Mouse (Mus musculus) kidney, embryonic 15.5 days (tissue): ENCODE data around the gene Vwa3a. TPM values are rescaled to one million over a fixed set of nuclear protein-coding genes. Genes with fewer than 3 reads are reported as not detected.

Experiments used
- ATAC-seq: fragments of 200-750 bp; cut with Nextera tagmentation; replicated peaks from 2 replicates; pipeline ENCODE4 v1.8.0; 2017; ENCODE audit warnings: moderate TSS enrichment; ENCODE audit not compliant: low FRiP score
- H3K27ac ChIP-seq: fragments of 300-500 bp; sonication (generic); 2 replicates; pipeline ENCODE4 v1.5.1; 2015; ENCODE audit warnings: mild to moderate bottlenecking, inconsistent platforms
- H3K27me3 ChIP-seq: fragments of 300-500 bp; sonication (generic); 2 replicates; pipeline ENCODE4 v1.6.1; 2015; ENCODE audit warnings: inconsistent platforms
- H3K36me3 ChIP-seq: fragments of 300-500 bp; sonication (generic); 2 replicates; pipeline ENCODE4 v1.6.1; 2015; ENCODE audit warnings: inconsistent platforms
- H3K4me1 ChIP-seq: fragments of 300-500 bp; sonication (generic); 2 replicates; pipeline ENCODE4 v1.6.1; 2015; ENCODE audit warnings: inconsistent platforms
- H3K4me2 ChIP-seq: fragments of 300-500 bp; sonication (generic); 2 replicates; pipeline ENCODE4 v1.6.1; 2015; ENCODE audit warnings: moderate library complexity, mild to moderate bottlenecking, inconsistent platforms
- H3K4me3 ChIP-seq: fragments of 300-500 bp; sonication (generic); replicated peaks from 2 replicates; pipeline ENCODE4 v1.5.1; 2015; ENCODE audit warnings: mild to moderate bottlenecking, inconsistent platforms
- H3K9ac ChIP-seq: fragments of 300-500 bp; sonication (generic); 2 replicates; pipeline ENCODE4 v1.6.1; 2015; ENCODE audit warnings: mild to moderate bottlenecking, inconsistent platforms
- H3K9me3 ChIP-seq: fragments of 300-500 bp; sonication (generic); replicated peaks from 2 replicates; pipeline ENCODE4 v1.6.1; 2016; ENCODE audit warnings: inconsistent platforms
- WGBS: fragments of 180-500 bp; shearing (Covaris S2); methylation state at CpG from one replicate; pipeline ENCODE4 v1.1.7; 2015; ENCODE audit warnings: mixed read lengths; 5-methylcytosine and 5-hydroxymethylcytosine counted together
- polyA plus RNA-seq: library from polyadenylated mRNA; unstranded; fragments of >200 nt; fragmentation: Nextera tagmentation; extraction: Ambion mirVana; gene quantifications from 2 replicates; pipeline ENCODE4 v1.2.1, GENCODE M21; 2015

Gene Vwa3a
- polyA plus RNA-seq, 1 experiment from 2014 or later, result 0.17 TPM

- H3K9me3 ChIP-seq, result no peaks in the 10 kb centered on the region
- no peaks in the 10 kb centered on the region for H3K4me1 ChIP-seq
- no peak overlapping the region for H3K9ac ChIP-seq
- H3K4me3 ChIP-seq, result no peak overlapping the region
- no peak overlapping the region for H3K27ac ChIP-seq
- no peaks in the 10 kb centered on the region for H3K36me3 ChIP-seq
- no peak for ATAC-seq
- no peak overlapping the region for H3K4me2 ChIP-seq
- no peaks in the 10 kb centered on the region for H3K27me3 ChIP-seq
Measured at GRCm38 (mm10) chr7:120751330-120751729, 12.2 kb downstream of the Vwa3a start.

- H3K9ac ChIP-seq, result no peak overlapping the region
- H3K27ac ChIP-seq, result no peak overlapping the region
- no peaks in the 10 kb centered on the region for H3K36me3 ChIP-seq
- H3K4me3 ChIP-seq, result no peak overlapping the region
- H3K27me3 ChIP-seq, result no peaks in the 10 kb centered on the region
- no peaks in the 10 kb centered on the region for H3K4me1 ChIP-seq
- 84% methylated on average over 7 of the region's 7 CpGs for WGBS
- H3K9me3 ChIP-seq, result no peaks in the 10 kb centered on the region
- ATAC-seq, result no peak
- H3K4me2 ChIP-seq, result no peak overlapping the region
Measured at GRCm38 (mm10) chr7:120751906-120752305, 12.8 kb downstream of the Vwa3a start.

- Histone ChIP-seq H3K4me2 (no peak overlapping the region), H3K4me1 (no peaks in the 10 kb centered on the region), H3K36me3 (no peaks in the 10 kb centered on the region), H3K9ac (no peak overlapping the region), H3K27me3 (no peaks in the 10 kb centered on the region), H3K9me3 (no peaks in the 10 kb centered on the region), H3K4me3 (no peak overlapping the region), H3K27ac (no peak overlapping the region)
- 6% methylated on average over 5 of the region's 5 CpGs for WGBS
- ATAC-seq, result peak; percentile 73; the same call in 1 of the 2 replicates
Measured at GRCm38 (mm10) chr7:120754671-120755070, 15.6 kb downstream of the Vwa3a start.

- no peaks in the 10 kb centered on the region for H3K4me1 ChIP-seq
- no peaks in the 10 kb centered on the region for H3K27me3 ChIP-seq
- no peak for ATAC-seq
- no peaks in the 10 kb centered on the region for H3K36me3 ChIP-seq
- no peak overlapping the region for H3K4me3 ChIP-seq
- H3K27ac ChIP-seq, result no peak overlapping the region
- H3K9me3 ChIP-seq, result no peaks in the 10 kb centered on the region
- WGBS, result 0% methylated on average over 1 of the region's 1 CpGs
- no peak overlapping the region for H3K4me2 ChIP-seq
- no peak overlapping the region for H3K9ac ChIP-seq
Measured at GRCm38 (mm10) chr7:120767369-120767768, 28.3 kb downstream of the Vwa3a start.

GRCm38 (mm10) chr7:120771389-120771788, 32.3 kb downstream of the Vwa3a start:
- Histone ChIP-seq H3K4me2 (no peak overlapping the region), H3K36me3 (no peaks in the 10 kb centered on the region), H3K27me3 (no peaks in the 10 kb centered on the region), H3K9ac (no peak overlapping the region), H3K27ac (no peak overlapping the region), H3K9me3 (no peaks in the 10 kb centered on the region), H3K4me1 (no peaks in the 10 kb centered on the region), H3K4me3 (no peak overlapping the region)
- 42% methylated on average over 1 of the region's 1 CpGs for WGBS
- ATAC-seq, result no peak

- Histone ChIP-seq H3K27ac (no peak overlapping the region), H3K9ac (no peak overlapping the region), H3K4me1 (no peaks in the 10 kb centered on the region), H3K36me3 (no peaks in the 10 kb centered on the region), H3K27me3 (no peaks in the 10 kb centered on the region), H3K4me3 (no peak overlapping the region), H3K4me2 (no peak overlapping the region), H3K9me3 (no peaks in the 10 kb centered on the region)
- ATAC-seq, result no peak
- 78% methylated on average over 2 of the region's 2 CpGs for WGBS
Measured at GRCm38 (mm10) chr7:120778012-120778411, 38.9 kb downstream of the Vwa3a start.

- Histone ChIP-seq H3K4me1 (no peaks in the 10 kb centered on the region), H3K4me2 (no peak overlapping the region), H3K4me3 (no peak overlapping the region), H3K27ac (no peak overlapping the region), H3K9ac (no peak overlapping the region), H3K9me3 (no peaks in the 10 kb centered on the region), H3K36me3 (no peaks in the 10 kb centered on the region), H3K27me3 (no peaks in the 10 kb centered on the region)
- no peak for ATAC-seq
- WGBS, result 50% methylated on average over 4 of the region's 4 CpGs
Measured at GRCm38 (mm10) chr7:120795544-120795943, 56.4 kb downstream of the Vwa3a start.

GRCm38 (mm10) chr7:120796369-120796768, 57.3 kb downstream of the Vwa3a start:
- ATAC-seq, result no peak
- 72% methylated on average over 3 of the region's 3 CpGs for WGBS
- no peak overlapping the region for H3K9ac ChIP-seq
- no peak overlapping the region for H3K4me3 ChIP-seq
- H3K27ac ChIP-seq, result no peak overlapping the region
- H3K27me3 ChIP-seq, result no peaks in the 10 kb centered on the region
- H3K4me2 ChIP-seq, result no peak overlapping the region
- no peaks in the 10 kb centered on the region for H3K36me3 ChIP-seq
- H3K4me1 ChIP-seq, result no peaks in the 10 kb centered on the region
- H3K9me3 ChIP-seq, result no peaks in the 10 kb centered on the region

- H3K4me3 ChIP-seq, result no peak overlapping the region
- peaks cover 3% of the 10 kb centered on the region; the same call in 1 of the 2 replicates for H3K27me3 ChIP-seq
- no peaks in the 10 kb centered on the region for H3K9me3 ChIP-seq
- H3K4me2 ChIP-seq, result no peak overlapping the region
- ATAC-seq, result no peak
- H3K27ac ChIP-seq, result no peak overlapping the region
- no peaks in the 10 kb centered on the region for H3K4me1 ChIP-seq
- no peak overlapping the region for H3K9ac ChIP-seq
- 92% methylated on average over 2 of the region's 2 CpGs for WGBS
- H3K36me3 ChIP-seq, result no peaks in the 10 kb centered on the region
Measured at GRCm38 (mm10) chr7:120803268-120803667, 64.2 kb downstream of the Vwa3a start.

GRCm38 (mm10) chr7:120809705-120810104, 70.6 kb downstream of the Vwa3a start:
- H3K4me1 ChIP-seq, result peaks cover 6% of the 10 kb centered on the region
- no peak overlapping the region for H3K27ac ChIP-seq
- no peak; the same call in 1 of the 2 replicates for ATAC-seq
- no peak overlapping the region for H3K9ac ChIP-seq
- peaks cover 13% of the 10 kb centered on the region for H3K27me3 ChIP-seq
- H3K36me3 ChIP-seq, result no peaks in the 10 kb centered on the region
- peak overlapping the region; percentile 71 for H3K4me2 ChIP-seq
- H3K4me3 ChIP-seq, result peak overlapping the region; percentile 32
- 4% methylated on average over 27 of the region's 27 CpGs for WGBS
- no peaks in the 10 kb centered on the region for H3K9me3 ChIP-seq

GRCm38 (mm10) chr7:120811834-120812415, 72.8 kb downstream of the Vwa3a start, which contains the start of gene Gm5737:
Gene Gm5737, plus strand, starts transcription at chr7:120812365.
- H3K27ac ChIP-seq, result no peak within 1 kb of the TSS
- 80% methylated on average over 6 of the region's 6 CpGs for WGBS
- H3K4me3 ChIP-seq, result no peak within 1 kb of the TSS
- no peaks in the 10 kb centered on the region for H3K36me3 ChIP-seq
- peaks cover 6% of the 10 kb centered on the region for H3K4me1 ChIP-seq
- ATAC-seq, result no peak
- no peak within 1 kb of the TSS for H3K4me2 ChIP-seq
- H3K9me3 ChIP-seq, result no peaks in the 10 kb centered on the region
- H3K9ac ChIP-seq, result no peak within 1 kb of the TSS
- peaks cover 13% of the 10 kb centered on the region for H3K27me3 ChIP-seq

GRCm38 (mm10) chr7:120817552-120817951, 78.4 kb downstream of the Vwa3a start:
- 91% methylated on average over 6 of the region's 6 CpGs for WGBS
- no peak overlapping the region for H3K4me3 ChIP-seq
- H3K9me3 ChIP-seq, result no peaks in the 10 kb centered on the region
- ATAC-seq, result no peak
- H3K36me3 ChIP-seq, result no peaks in the 10 kb centered on the region
- H3K4me2 ChIP-seq, result no peak overlapping the region
- no peaks in the 10 kb centered on the region for H3K4me1 ChIP-seq
- no peak overlapping the region for H3K9ac ChIP-seq
- no peaks in the 10 kb centered on the region for H3K27me3 ChIP-seq
- H3K27ac ChIP-seq, result no peak overlapping the region

GRCm38 (mm10) chr7:120819386-120819785, 80.3 kb downstream of the Vwa3a start:
- Histone ChIP-seq H3K9ac (no peak overlapping the region), H3K4me3 (no peak overlapping the region), H3K36me3 (no peaks in the 10 kb centered on the region), H3K4me2 (no peak overlapping the region), H3K9me3 (no peaks in the 10 kb centered on the region), H3K27me3 (0 out of 2 replicates have a peak, but pooled peaks cover 2% of the 10 kb centered on the region), H3K27ac (no peak overlapping the region), H3K4me1 (0 out of 2 replicates have a peak, but pooled peaks cover 2% of the 10 kb centered on the region)
- no peak for ATAC-seq
- 83% methylated on average over 4 of the region's 4 CpGs for WGBS
